Mouse (Mus musculus): ENCODE results near the gene Pkd1l2. TPM values are rescaled to one million over a fixed set of nuclear protein-coding genes. Genes with fewer than 3 reads are reported as not detected.

The Pkd1l2 gene
- total and polyA plus RNA-seq, 2 experiments from 2014 or later: under 0.01 to 0.17 TPM

GRCm38 (mm10) chr8:117066955-117067354, 15.3 kb downstream of the Pkd1l2 start:
- Histone ChIP-seq H3K27ac (ENCODE audit: low read depth, low read length) (no peak overlapping the region), H3K9me3 (ENCODE audit: low read length) (peaks cover 3% of the 10 kb centered on the region; the same call in 1 of the 2 replicates), H3K36me3 (ENCODE audit: insufficient read depth, low read length) (no peaks in the 10 kb centered on the region), H3K4me3 (ENCODE audit: low read depth, low read length) (no peak overlapping the region), H3K9ac (replicated peaks; ENCODE audit: low read length, poor library complexity, severe bottlenecking) (no peak overlapping the region), H3K27me3 (ENCODE audit: insufficient read depth, low read length) (no peaks in the 10 kb centered on the region), H3K4me2 (ENCODE audit: low read depth, low read length, poor library complexity, severe bottlenecking) (no peak overlapping the region), H3K4me1 (ENCODE audit: insufficient read depth, low read length) (no peaks in the 10 kb centered on the region)
- DNase-seq (ENCODE audit: low spot score) (no peak), ATAC-seq (ENCODE audit: low FRiP score) (no peak)
- TF ChIP-seq CTCF (IDR thresholded peaks at IDR 0.05): no peak
- 90% methylated on average over 7 of the region's 7 CpGs for WGBS

DNA sequence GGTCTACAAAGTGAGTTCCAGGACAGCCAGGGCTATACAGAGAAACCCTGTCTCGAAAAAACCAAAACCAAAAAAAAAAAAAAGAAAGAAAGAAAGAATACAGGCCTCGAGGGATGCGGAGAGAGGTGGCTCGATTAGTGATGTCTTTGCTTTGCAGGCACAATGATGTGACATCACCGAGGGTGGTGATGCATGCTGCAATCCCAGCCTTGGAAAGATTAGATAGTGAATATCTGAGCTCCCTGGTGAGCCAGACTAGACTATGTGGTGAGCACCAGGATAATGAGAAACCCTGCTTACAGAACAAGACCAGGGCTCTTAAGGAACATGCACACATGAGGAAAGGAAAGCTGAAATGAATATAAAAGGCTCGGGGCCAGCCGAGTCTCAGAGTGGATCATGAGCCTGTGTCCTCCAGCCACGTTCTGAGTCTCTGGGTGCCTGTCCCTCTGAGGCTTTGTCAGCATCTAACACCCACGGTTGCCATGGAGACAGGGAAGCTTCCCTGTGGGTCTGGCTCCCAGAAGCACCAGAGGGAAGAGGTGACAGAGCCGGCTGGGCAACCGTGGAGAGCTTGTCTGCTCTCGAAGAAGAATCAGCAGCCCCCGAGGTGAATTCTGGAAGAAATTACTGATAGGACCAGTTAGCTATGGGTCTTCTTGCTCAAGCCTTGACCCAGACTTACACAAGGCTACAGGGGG, 20.9 kb downstream of the Pkd1l2 start:
- no peak overlapping the region for H3K4me3 ChIP-seq (ENCODE audit: low read depth, low read length)
- H3K27me3 ChIP-seq (ENCODE audit: insufficient read depth, low read length): no peaks in the 10 kb centered on the region
- no peak overlapping the region for H3K4me2 ChIP-seq (ENCODE audit: low read depth, low read length, poor library complexity, severe bottlenecking)
- H3K9me3 ChIP-seq (ENCODE audit: low read length): peaks cover 3% of the 10 kb centered on the region; the same call in 1 of the 2 replicates
- H3K27ac ChIP-seq (ENCODE audit: low read depth, low read length): peak overlapping the region; percentile 38; the same call in 1 of the 2 replicates
- peak; percentile 45 for DNase-seq (ENCODE audit: low spot score)
- WGBS: 46% methylated on average over 13 of the region's 13 CpGs
- H3K36me3 ChIP-seq (ENCODE audit: insufficient read depth, low read length): no peaks in the 10 kb centered on the region
- H3K9ac ChIP-seq (replicated peaks; ENCODE audit: low read length, poor library complexity, severe bottlenecking): no peak overlapping the region
- ATAC-seq (ENCODE audit: low FRiP score): no peak
- no peaks in the 10 kb centered on the region for H3K4me1 ChIP-seq (ENCODE audit: insufficient read depth, low read length)
- no peak for TF ChIP-seq CTCF (IDR thresholded peaks at IDR 0.05)

- Histone ChIP-seq H3K4me3 (ENCODE audit: low read depth, low read length) (no peak overlapping the region), H3K9me3 (ENCODE audit: low read length) (peaks cover 3% of the 10 kb centered on the region; the same call in 1 of the 2 replicates), H3K9ac (replicated peaks; ENCODE audit: low read length, poor library complexity, severe bottlenecking) (no peak overlapping the region), H3K27ac (ENCODE audit: low read depth, low read length) (no peak overlapping the region), H3K4me2 (ENCODE audit: low read depth, low read length, poor library complexity, severe bottlenecking) (no peak overlapping the region), H3K36me3 (ENCODE audit: insufficient read depth, low read length) (no peaks in the 10 kb centered on the region), H3K27me3 (ENCODE audit: insufficient read depth, low read length) (no peaks in the 10 kb centered on the region), H3K4me1 (ENCODE audit: insufficient read depth, low read length) (no peaks in the 10 kb centered on the region)
- ATAC-seq (ENCODE audit: low FRiP score) (no peak), DNase-seq (ENCODE audit: low spot score) (no peak)
- TF ChIP-seq CTCF (IDR thresholded peaks at IDR 0.05): no peak
- 75% methylated on average over 13 of the region's 13 CpGs for WGBS
Measured at GRCm38 (mm10) chr8:117060306-117060705, 21.9 kb downstream of the Pkd1l2 start.

DNA sequence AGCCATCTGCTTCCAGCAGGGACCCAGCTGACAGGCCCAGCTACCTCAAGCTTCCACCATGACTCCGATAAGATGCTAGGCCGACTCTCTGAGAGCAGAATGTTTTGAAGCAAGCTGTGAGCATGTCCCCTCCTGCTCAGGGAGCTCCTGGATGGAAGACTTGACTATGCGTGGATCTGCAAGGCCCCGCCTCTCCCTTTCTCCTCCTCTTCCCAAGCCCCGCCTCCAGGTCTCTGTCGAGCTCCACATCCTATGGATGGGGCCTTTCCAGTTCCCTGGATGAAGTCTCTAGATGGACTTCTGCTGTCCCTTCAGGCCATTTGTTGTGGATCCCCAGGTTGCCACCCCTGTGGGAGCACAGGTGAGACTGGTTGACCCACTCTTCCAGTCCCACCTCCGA, 23.2 kb downstream of the Pkd1l2 start:
- Histone ChIP-seq H3K27ac (ENCODE audit: low read depth, low read length) (no peak overlapping the region), H3K4me2 (ENCODE audit: low read depth, low read length, poor library complexity, severe bottlenecking) (no peak overlapping the region), H3K9ac (replicated peaks; ENCODE audit: low read length, poor library complexity, severe bottlenecking) (no peak overlapping the region), H3K4me3 (ENCODE audit: low read depth, low read length) (no peak overlapping the region), H3K27me3 (ENCODE audit: insufficient read depth, low read length) (no peaks in the 10 kb centered on the region), H3K4me1 (ENCODE audit: insufficient read depth, low read length) (no peaks in the 10 kb centered on the region), H3K9me3 (ENCODE audit: low read length) (peaks cover 3% of the 10 kb centered on the region; the same call in 1 of the 2 replicates), H3K36me3 (ENCODE audit: insufficient read depth, low read length) (no peaks in the 10 kb centered on the region)
- no peak for TF ChIP-seq CTCF (IDR thresholded peaks at IDR 0.05)
- DNase-seq (ENCODE audit: low spot score): no peak
- 62% methylated on average over 7 of the region's 7 CpGs for WGBS
- no peak for ATAC-seq (ENCODE audit: low FRiP score)

DNA sequence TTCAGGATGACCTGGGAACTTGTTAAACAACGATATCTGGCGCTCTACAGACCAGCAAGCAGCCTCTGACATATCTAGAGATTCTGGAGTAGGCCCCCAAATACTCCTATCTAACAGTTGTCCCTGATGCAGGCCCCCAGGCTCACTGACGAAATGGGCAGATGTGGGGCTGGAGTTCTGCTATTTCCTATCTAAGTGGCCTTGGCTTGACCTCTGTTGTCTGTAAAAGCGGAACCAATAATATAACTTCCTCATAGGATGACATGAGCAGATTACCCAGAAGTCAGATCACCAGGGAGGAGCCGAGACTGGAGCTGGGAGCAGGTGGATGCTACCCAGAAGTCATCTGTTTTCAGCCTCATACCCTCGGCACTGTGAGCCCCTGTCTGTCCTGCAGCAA, 27.2 kb downstream of the Pkd1l2 start:
- no peak for DNase-seq (ENCODE audit: low spot score)
- 83% methylated on average over 6 of the region's 6 CpGs for WGBS
- Histone ChIP-seq H3K36me3 (ENCODE audit: insufficient read depth, low read length) (no peaks in the 10 kb centered on the region), H3K4me3 (ENCODE audit: low read depth, low read length) (no peak overlapping the region), H3K4me2 (ENCODE audit: low read depth, low read length, poor library complexity, severe bottlenecking) (no peak overlapping the region), H3K9me3 (ENCODE audit: low read length) (no peaks in the 10 kb centered on the region), H3K9ac (replicated peaks; ENCODE audit: low read length, poor library complexity, severe bottlenecking) (no peak overlapping the region), H3K4me1 (ENCODE audit: insufficient read depth, low read length) (no peaks in the 10 kb centered on the region), H3K27ac (ENCODE audit: low read depth, low read length) (no peak overlapping the region), H3K27me3 (ENCODE audit: insufficient read depth, low read length) (no peaks in the 10 kb centered on the region)
- ATAC-seq (ENCODE audit: low FRiP score): no peak
- TF ChIP-seq CTCF (IDR thresholded peaks at IDR 0.05): no peak

- H3K9me3 ChIP-seq (ENCODE audit: low read length): no peaks in the 10 kb centered on the region
- no peak overlapping the region for H3K27ac ChIP-seq (ENCODE audit: low read depth, low read length)
Measured at GRCm38 (mm10) chr8:117054146-117054545, 28.1 kb downstream of the Pkd1l2 start.

More at GRCm38 (mm10) chr8:117054146-117054545, 28.1 kb downstream of the Pkd1l2 start:
- WGBS: 77% methylated on average over 3 of the region's 3 CpGs
- no peak for DNase-seq (ENCODE audit: low spot score)
- Histone ChIP-seq H3K4me3 (ENCODE audit: low read depth, low read length) (no peak overlapping the region), H3K4me2 (ENCODE audit: low read depth, low read length, poor library complexity, severe bottlenecking) (no peak overlapping the region), H3K27me3 (ENCODE audit: insufficient read depth, low read length) (no peaks in the 10 kb centered on the region), H3K9ac (replicated peaks; ENCODE audit: low read length, poor library complexity, severe bottlenecking) (no peak overlapping the region), H3K36me3 (ENCODE audit: insufficient read depth, low read length) (no peaks in the 10 kb centered on the region), H3K4me1 (ENCODE audit: insufficient read depth, low read length) (no peaks in the 10 kb centered on the region)
- ATAC-seq (ENCODE audit: low FRiP score): no peak
- no peak for TF ChIP-seq CTCF (IDR thresholded peaks at IDR 0.05)
